Mouse (Mus musculus): ENCODE results near the gene Cd38.

DNA sequence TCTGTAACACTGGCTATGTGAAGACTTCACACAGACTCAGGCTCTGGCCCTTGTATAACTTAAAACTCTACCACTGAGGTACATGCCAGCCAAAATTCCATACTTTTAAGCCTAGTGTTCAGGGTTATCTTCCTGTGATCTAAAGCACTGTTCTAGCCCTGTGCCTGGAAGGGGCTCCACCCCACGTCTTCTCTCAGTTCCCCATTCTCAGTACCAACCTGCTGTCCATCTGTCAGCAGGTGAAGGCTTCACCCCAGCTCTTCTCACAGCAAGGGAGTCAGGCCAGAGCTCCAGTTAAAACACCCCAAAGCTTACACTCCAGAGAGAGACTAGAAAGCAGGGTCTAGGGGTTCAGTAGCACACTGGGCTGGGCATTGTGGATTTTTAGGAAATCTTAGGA lies 22.7 kb upstream of the Cd38 start:
- TF ChIP-seq EP300 (IDR thresholded peaks at IDR 0.05) = no peak
- no peak for TF ChIP-seq CTCF (IDR thresholded peaks at IDR 0.05)

Data from lung, postnatal 0 days (tissue).